Mouse (Mus musculus): Measurements from ENCODE around the gene Des. TPM values are rescaled to one million over a fixed set of nuclear protein-coding genes. Genes with fewer than 3 reads are reported as not detected.
A peak's percentile ranks its signal among the peaks of the same experiment; 100 is the strongest.

Gene Des
- 6.9 and 7.4 TPM in 2 replicates for polyA plus RNA-seq (2016; fragmentation: Nextera tagmentation; extraction: Ambion mirVana)

GRCm38 (mm10) chr1:75360112-75361031, at the start of gene Des:
Des (plus strand) TSS chr1:75360329.
- H3K4me1 ChIP-seq: peaks cover 6% of the 10 kb centered on the region; the same call in 1 of the 2 replicates
- peak within 1 kb of the TSS; percentile 55 for H3K4me2 ChIP-seq
- no peaks in the 10 kb centered on the region for H3K36me3 ChIP-seq
- ATAC-seq: no peak
- no peaks in the 10 kb centered on the region for H3K9me3 ChIP-seq (replicated peaks)
- WGBS (ENCODE audit: insufficient replicate concordance): 5% methylated on average over 80 of the region's 80 CpGs
- no peak within 1 kb of the TSS for H3K9ac ChIP-seq
- H3K27me3 ChIP-seq (replicated peaks): peaks cover 73% of the 10 kb centered on the region
- peak within 1 kb of the TSS; percentile 12 for H3K4me3 ChIP-seq
- H3K27ac ChIP-seq: no peak within 1 kb of the TSS

DNA sequence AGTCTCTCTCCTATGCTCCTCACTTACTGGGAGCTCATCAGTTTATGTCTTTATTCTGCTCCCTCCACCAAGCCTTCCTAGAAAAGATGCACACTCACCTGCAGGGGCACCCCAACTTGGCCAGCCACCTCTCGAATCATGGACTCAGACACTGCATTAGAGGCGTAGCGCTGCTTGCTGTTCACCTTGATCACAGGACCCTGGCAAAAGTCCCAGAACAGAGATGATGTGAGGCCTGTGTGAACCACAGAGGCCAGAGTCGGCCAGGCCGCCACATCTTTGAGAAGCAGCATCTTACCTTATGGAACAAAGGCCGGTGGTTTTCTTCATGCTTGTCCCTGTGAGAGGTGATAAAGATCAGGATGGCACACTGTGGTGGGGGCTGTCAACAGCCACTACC, 48.4 kb upstream of the Des start:
- ATAC-seq: no peak

GRCm38 (mm10) chr1:75315011-75315410, 45.1 kb upstream of the Des start:
- peaks cover 54% of the 10 kb centered on the region for H3K36me3 ChIP-seq
- H3K9me3 ChIP-seq (replicated peaks): no peaks in the 10 kb centered on the region
- no peaks in the 10 kb centered on the region for H3K27me3 ChIP-seq (replicated peaks)
- 78% methylated on average over 6 of the region's 6 CpGs for WGBS (ENCODE audit: insufficient replicate concordance)
- no peak overlapping the region for H3K27ac ChIP-seq
- no peak overlapping the region for H3K4me3 ChIP-seq
- peaks cover 35% of the 10 kb centered on the region for H3K4me1 ChIP-seq
- H3K9ac ChIP-seq: no peak overlapping the region
- ATAC-seq: no peak
- H3K4me2 ChIP-seq: no peak overlapping the region

More for the DNA sequence above, 48.4 kb upstream of the Des start:
- H3K4me3 ChIP-seq: no peak overlapping the region
- no peaks in the 10 kb centered on the region for H3K9me3 ChIP-seq (replicated peaks)
- peaks cover 78% of the 10 kb centered on the region for H3K36me3 ChIP-seq
- no peaks in the 10 kb centered on the region for H3K27me3 ChIP-seq (replicated peaks)
- H3K4me1 ChIP-seq: peaks cover 28% of the 10 kb centered on the region
- H3K4me2 ChIP-seq: no peak overlapping the region
- 81% methylated on average over 6 of the region's 6 CpGs for WGBS (ENCODE audit: insufficient replicate concordance)
- H3K9ac ChIP-seq: no peak overlapping the region
- no peak overlapping the region for H3K27ac ChIP-seq

DNA sequence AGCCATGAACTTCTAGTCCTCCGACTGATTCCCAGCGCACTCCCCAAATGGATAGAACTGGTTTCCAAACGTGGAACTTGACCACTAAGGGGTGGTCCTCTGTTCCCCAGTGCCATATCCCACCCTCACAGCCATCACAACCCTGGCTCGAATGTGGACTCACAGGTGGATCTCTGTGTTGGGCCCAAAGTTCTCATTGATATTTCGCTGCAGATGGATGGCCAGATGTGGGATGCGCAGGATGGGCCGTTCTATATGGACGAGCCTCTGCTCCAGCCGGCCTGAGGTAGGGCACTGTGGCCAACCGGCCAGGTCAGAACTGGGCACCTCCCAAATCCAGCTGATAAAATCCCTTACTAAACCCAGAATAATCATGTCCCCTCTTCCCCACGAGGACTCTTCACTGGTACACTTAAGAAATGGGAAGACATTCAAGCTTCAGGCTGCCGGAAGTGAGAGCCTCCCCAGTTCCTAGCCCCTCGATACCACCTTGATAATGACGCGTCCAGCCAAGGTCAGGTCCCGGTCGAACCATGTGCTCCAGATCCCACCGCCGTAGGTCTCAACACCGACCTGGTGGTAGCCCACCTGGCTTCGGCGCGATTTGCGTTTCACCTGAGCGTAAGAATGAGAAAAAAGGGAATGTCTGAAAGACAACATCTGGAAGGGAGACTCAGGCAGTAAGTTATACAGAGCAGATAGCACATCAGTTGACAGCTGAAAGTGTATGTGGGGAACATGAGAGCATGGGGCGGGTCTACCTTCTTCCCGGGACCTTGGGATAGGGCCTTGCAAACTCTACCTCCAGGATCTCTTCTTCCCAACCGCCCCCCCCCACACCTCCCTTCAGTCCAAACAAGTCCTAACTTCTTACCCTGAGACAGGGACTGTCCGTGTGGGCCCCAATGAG, 44.4 kb upstream of the Des start:
- peak overlapping the region; percentile 79 for H3K4me3 ChIP-seq
- WGBS (ENCODE audit: insufficient replicate concordance): 82% methylated on average over 29 of the region's 29 CpGs
- no peak for ATAC-seq
- H3K27me3 ChIP-seq (replicated peaks): no peaks in the 10 kb centered on the region
- peak overlapping the region; percentile 94; the same call in 1 of the 2 replicates for H3K27ac ChIP-seq
- peaks cover 47% of the 10 kb centered on the region for H3K36me3 ChIP-seq
- peaks cover 35% of the 10 kb centered on the region for H3K4me1 ChIP-seq
- H3K9me3 ChIP-seq (replicated peaks): no peaks in the 10 kb centered on the region
- peak overlapping the region; percentile 92 for H3K4me2 ChIP-seq
- peak overlapping the region; percentile 82 for H3K9ac ChIP-seq

GRCm38 (mm10) chr1:75316861-75317240, 43.3 kb upstream of the Des start:
- peak overlapping the region; percentile 82 for H3K9ac ChIP-seq
- H3K27me3 ChIP-seq (replicated peaks): no peaks in the 10 kb centered on the region
- WGBS (ENCODE audit: insufficient replicate concordance): under 1% methylated on average over 20 of the region's 20 CpGs
- no peaks in the 10 kb centered on the region for H3K9me3 ChIP-seq (replicated peaks)
- peak; percentile 25 for ATAC-seq
- H3K4me3 ChIP-seq: peak overlapping the region; percentile 79
- peaks cover 35% of the 10 kb centered on the region for H3K4me1 ChIP-seq
- H3K36me3 ChIP-seq: peaks cover 35% of the 10 kb centered on the region
- peak overlapping the region; percentile 94 for H3K27ac ChIP-seq
- peak overlapping the region; percentile 92 for H3K4me2 ChIP-seq

DNA sequence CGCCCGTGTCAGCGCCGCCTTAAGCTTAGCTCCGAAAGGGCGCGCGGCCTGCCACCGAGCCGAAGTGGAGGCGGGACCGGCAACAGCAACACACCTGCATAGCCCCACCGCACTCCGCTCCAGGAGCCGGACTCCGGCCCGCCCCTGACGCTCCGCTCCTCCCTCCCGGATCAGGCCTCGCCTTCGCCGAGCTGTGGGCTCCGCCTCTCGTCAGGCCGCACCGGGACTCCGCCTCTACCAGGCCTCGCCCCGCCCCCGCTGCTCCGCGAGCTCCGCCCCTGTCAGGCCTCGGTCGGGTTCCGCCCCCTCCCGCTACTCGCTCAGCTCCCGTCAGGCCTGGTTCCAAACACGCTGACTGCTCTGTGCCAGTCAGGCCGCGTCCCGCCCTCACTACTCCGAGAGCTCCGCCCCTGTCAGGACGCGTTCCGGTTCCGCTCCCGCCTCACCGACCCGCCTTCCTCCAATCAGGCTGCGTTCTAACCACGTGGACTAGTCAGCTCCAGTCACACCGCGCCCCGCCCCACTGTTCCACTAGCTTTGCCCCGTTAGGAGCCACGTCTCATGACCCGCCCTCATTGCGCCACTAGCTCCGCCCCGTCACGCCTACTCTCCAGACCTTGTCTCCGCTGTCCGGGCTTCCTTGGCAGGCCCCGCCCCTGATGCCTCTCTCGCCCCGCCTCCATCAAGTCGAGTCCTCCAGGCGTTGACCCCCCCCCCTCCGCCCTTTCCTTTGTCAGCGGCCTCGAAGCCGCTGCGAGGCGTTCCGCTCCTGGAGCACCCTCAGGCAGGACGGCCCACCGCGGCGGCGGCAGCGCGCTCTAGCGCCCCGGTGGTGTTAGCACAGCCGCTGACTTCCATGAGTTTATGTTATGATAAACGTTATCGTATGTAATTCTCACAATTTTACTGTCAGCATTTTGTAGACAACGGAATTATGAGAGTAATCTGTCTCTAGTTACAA, 42.6 kb upstream of the Des start, which contains the start of gene Dnpep:
Gene Dnpep, minus strand, starts transcription at position 750 of the 961 bp plus-strand sequence.
- under 1% methylated on average over 88 of the region's 92 CpGs for WGBS (ENCODE audit: insufficient replicate concordance)
- Histone ChIP-seq H3K27ac (peak within 1 kb of the TSS; percentile 94), H3K4me3 (peak within 1 kb of the TSS; percentile 79), H3K9me3 (replicated peaks) (no peaks in the 10 kb centered on the region), H3K9ac (peak within 1 kb of the TSS; percentile 82), H3K27me3 (replicated peaks) (no peaks in the 10 kb centered on the region), H3K4me2 (peak within 1 kb of the TSS; percentile 92), H3K36me3 (peaks cover 28% of the 10 kb centered on the region), H3K4me1 (peaks cover 35% of the 10 kb centered on the region)
- ATAC-seq: peak; percentile 96

DNA sequence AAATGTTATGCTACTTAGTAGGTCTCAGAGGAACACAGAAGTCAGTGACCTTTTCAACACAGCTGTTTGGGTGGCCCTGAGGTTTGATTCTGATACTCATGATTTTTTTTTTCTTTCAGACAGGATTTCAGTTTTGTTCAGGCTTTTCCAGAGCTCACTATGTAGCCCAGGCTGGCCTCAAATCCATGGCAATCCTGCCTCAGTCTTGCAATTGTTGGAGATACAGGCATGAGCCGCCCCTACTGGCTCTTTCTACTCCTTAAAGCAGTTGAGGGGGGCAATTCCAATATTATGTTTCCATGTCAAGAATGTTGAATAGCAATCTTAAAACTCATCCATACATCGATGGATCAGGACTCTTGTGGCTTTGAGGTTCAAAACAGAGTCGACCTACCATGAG, 41.8 kb upstream of the Des start:
- no peak for ATAC-seq
- WGBS (ENCODE audit: insufficient replicate concordance): 55% methylated on average over 3 of the region's 3 CpGs
- peak overlapping the region; percentile 66 for H3K27ac ChIP-seq

DNA sequence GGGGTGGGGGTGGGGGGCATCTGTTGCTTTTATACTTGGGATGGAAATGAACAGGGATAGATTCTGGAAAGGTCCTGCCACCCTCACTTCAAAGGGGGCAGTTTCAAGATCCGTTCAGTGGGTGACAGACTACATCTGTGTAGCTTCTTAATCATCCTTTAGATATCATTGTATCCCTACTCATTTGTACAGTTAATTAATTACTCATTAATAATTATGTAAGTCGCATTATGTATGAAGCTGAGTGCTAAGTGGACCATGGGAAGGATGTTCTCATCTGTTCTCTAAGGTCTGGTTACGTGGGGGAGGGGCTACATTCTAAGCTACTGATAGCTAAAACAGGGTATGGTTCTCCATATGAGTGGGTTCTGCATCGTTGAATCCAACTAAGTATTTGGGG, 41.4 kb upstream of the Des start:
- Histone ChIP-seq H3K4me2 (peak overlapping the region; percentile 92), H3K9ac (no peak overlapping the region), H3K27me3 (replicated peaks) (no peaks in the 10 kb centered on the region), H3K4me1 (peaks cover 34% of the 10 kb centered on the region), H3K27ac (no peak overlapping the region), H3K4me3 (no peak overlapping the region), H3K9me3 (replicated peaks) (no peaks in the 10 kb centered on the region), H3K36me3 (peaks cover 18% of the 10 kb centered on the region)
- no peak for ATAC-seq
- 76% methylated on average over 4 of the region's 4 CpGs for WGBS (ENCODE audit: insufficient replicate concordance)

More for the DNA sequence above, 41.8 kb upstream of the Des start:
- Histone ChIP-seq H3K9me3 (replicated peaks) (no peaks in the 10 kb centered on the region), H3K4me1 (peaks cover 35% of the 10 kb centered on the region), H3K4me2 (peak overlapping the region; percentile 92), H3K4me3 (peak overlapping the region; percentile 79), H3K27me3 (replicated peaks) (no peaks in the 10 kb centered on the region), H3K9ac (peak overlapping the region; percentile 52), H3K36me3 (peaks cover 22% of the 10 kb centered on the region)

DNA sequence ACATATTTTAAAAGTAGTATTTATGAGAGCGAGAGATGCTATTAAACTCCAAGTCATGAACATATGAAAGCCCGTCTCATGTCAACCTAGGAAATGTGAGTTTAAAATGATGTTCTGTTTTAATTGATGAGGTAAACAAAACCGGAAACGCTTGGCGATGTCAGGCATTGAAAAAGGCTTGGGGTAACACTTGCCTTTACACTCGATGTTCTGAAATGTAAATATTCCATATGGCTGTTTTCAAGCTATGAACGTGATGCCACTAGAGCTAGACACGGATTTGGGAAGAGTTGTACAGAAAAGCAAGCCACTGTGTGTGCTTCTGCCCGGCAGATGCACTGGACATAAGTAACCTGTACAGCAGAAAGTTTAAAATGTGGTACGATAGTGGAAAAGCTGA, 41.0 kb upstream of the Des start:
- 80% methylated on average over 10 of the region's 10 CpGs for WGBS (ENCODE audit: insufficient replicate concordance)
- Histone ChIP-seq H3K27ac (no peak overlapping the region), H3K4me2 (no peak overlapping the region), H3K4me3 (no peak overlapping the region), H3K36me3 (peaks cover 14% of the 10 kb centered on the region), H3K9ac (no peak overlapping the region), H3K4me1 (peaks cover 30% of the 10 kb centered on the region), H3K27me3 (replicated peaks) (no peaks in the 10 kb centered on the region), H3K9me3 (replicated peaks) (no peaks in the 10 kb centered on the region)
- no peak for ATAC-seq

GRCm38 (mm10) chr1:75327461-75327860, 32.7 kb upstream of the Des start:
- H3K27me3 ChIP-seq (replicated peaks): 0 out of 2 replicates have a peak, but pooled peaks cover 4% of the 10 kb centered on the region
- no peak overlapping the region for H3K9ac ChIP-seq
- no peaks in the 10 kb centered on the region for H3K4me1 ChIP-seq
- no peak for ATAC-seq
- H3K4me3 ChIP-seq: no peak overlapping the region
- H3K36me3 ChIP-seq: no peaks in the 10 kb centered on the region
- no peak overlapping the region for H3K4me2 ChIP-seq
- H3K27ac ChIP-seq: no peak overlapping the region
- no peaks in the 10 kb centered on the region for H3K9me3 ChIP-seq (replicated peaks)

GRCm38 (mm10) chr1:75331271-75331670, 28.9 kb upstream of the Des start:
- Histone ChIP-seq H3K4me1 (0 out of 2 replicates have a peak, but pooled peaks cover 2% of the 10 kb centered on the region), H3K36me3 (no peaks in the 10 kb centered on the region), H3K4me2 (no peak overlapping the region), H3K27ac (no peak overlapping the region), H3K9ac (no peak overlapping the region), H3K4me3 (no peak overlapping the region), H3K27me3 (replicated peaks) (peaks cover 12% of the 10 kb centered on the region; the same call in 1 of the 2 replicates), H3K9me3 (replicated peaks) (no peaks in the 10 kb centered on the region)
- 72% methylated on average over 1 of the region's 1 CpGs for WGBS (ENCODE audit: insufficient replicate concordance)
- ATAC-seq: no peak

Data from liver, embryonic 12.5 days (tissue).